Mouse (Mus musculus): Measurements from ENCODE around the gene Tmc6. TPM values are rescaled to one million over a fixed set of nuclear protein-coding genes. Genes with fewer than 3 reads are reported as not detected.

Tmc6 gene
- polyA plus RNA-seq, 1 experiment: 78.2 TPM

DNA sequence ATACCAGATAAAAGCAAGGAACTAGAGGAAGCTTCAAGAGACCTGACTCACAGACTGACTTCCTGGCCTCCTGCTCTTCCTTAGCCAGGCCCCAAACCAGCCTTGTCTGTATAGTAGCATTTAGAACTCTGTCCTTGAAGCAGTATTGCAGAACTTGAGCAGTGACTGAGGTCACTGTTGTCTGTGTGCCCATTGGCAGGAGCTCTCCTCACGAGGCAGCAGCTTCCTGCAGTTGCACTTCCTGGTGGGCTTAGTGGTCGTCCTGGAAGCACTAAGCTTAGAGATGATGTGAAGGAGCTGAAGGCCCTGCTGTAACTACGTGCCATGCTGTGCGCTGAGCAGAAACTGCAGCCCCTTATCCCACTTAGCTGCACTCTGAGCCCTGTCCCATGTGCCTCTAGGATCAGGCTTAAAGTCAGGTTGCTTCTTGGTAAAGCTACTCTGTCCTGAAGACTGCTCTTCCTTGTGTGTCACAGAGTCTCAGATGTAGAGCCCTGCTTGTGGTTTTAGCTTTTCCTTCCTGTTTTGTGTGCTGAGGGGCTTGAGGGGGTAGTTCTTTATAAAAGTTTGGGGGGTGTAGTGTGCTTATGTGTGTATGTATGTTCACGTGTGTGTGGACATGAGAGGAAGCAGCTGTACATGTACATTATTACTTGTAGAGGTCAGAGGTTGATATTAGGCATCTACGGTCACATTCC is 57.2 kb downstream of the Tmc6 start:
- Histone ChIP-seq H3K27me3 (replicated peaks) (no peaks in the 10 kb centered on the region), H3K9me3 (no peaks in the 10 kb centered on the region), H3K4me3 (replicated peaks) (peak overlapping the region; percentile 76), H3K36me3 (replicated peaks; ENCODE audit: low read length) (peaks cover 41% of the 10 kb centered on the region), H3K4me1 (peaks cover 66% of the 10 kb centered on the region)
- TF ChIP-seq GATA1 (IDR thresholded peaks at IDR 0.05; ENCODE audit: borderline replicate concordance, low read length): no peak
- no peak for TF ChIP-seq FLI1 (IDR thresholded peaks at IDR 0.05; ENCODE audit: low read length)

DNA sequence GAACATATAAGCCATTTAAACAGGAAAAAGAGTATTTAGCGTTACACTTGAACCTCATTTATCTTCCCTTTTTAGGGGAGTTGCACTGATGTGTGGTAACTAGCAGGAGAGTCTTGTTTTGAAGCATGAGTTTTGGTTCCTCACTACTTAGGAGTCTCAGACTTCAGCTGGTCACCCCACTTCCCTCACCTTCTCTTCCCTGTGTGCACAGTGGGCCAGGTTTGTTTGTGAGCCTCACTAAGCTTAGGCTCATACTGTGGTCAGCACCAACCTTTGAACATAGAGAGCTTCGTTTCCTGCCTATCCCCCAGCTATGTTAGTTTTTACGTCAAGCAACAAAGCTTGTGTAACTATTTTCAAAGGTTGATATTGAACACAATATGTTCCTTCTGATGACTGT is 63.2 kb downstream of the Tmc6 start:
- H3K27me3 ChIP-seq (replicated peaks): no peaks in the 10 kb centered on the region
- no peaks in the 10 kb centered on the region for H3K9me3 ChIP-seq
- H3K36me3 ChIP-seq (replicated peaks; ENCODE audit: low read length): peaks cover 87% of the 10 kb centered on the region
- peaks cover 38% of the 10 kb centered on the region for H3K4me1 ChIP-seq
- TF ChIP-seq GATA1 (IDR thresholded peaks at IDR 0.05; ENCODE audit: borderline replicate concordance, low read length) (no peak), FLI1 (IDR thresholded peaks at IDR 0.05; ENCODE audit: low read length) (no peak)
- no peak overlapping the region for H3K4me3 ChIP-seq (replicated peaks)

Other genes starting within 250 kb of the Tmc6 start
- gene Tnrc6c, start 127.9 kb downstream of the Tmc6 start, polyA plus RNA-seq (2012; ENCODE audit: insufficient read depth, low replicate concordance): 5.7 and 9.3 TPM in 2 replicates
- 104 and 477 TPM in 2 replicates for gene Tmc8, start 122 bp downstream of the Tmc6 start, polyA plus RNA-seq (2012; ENCODE audit: insufficient read depth, low replicate concordance)
- gene 6030468B19Rik, start 15.5 kb upstream of the Tmc6 start, polyA plus RNA-seq (2012; ENCODE audit: insufficient read depth, low replicate concordance): 17.2 and 27.7 TPM in 2 replicates
- gene Gm20708, start 27.5 kb upstream of the Tmc6 start, polyA plus RNA-seq (2012; ENCODE audit: insufficient read depth, low replicate concordance): not detected in 2 replicates
- 89.2 and 120 TPM in 2 replicates for gene Syngr2, start 27.5 kb upstream of the Tmc6 start, polyA plus RNA-seq (2012; ENCODE audit: insufficient read depth, low replicate concordance)
- gene Afmid, start 43.7 kb upstream of the Tmc6 start, polyA plus RNA-seq (2012; ENCODE audit: insufficient read depth, low replicate concordance): 1.8 and 2.6 TPM in 2 replicates
- gene Tk1, start 43.9 kb upstream of the Tmc6 start, polyA plus RNA-seq (2012; ENCODE audit: insufficient read depth, low replicate concordance): 12.9 and 17.2 TPM in 2 replicates
- gene Birc5, start 67.1 kb upstream of the Tmc6 start, polyA plus RNA-seq (2012; ENCODE audit: insufficient read depth, low replicate concordance): 58.9 and 69.8 TPM in 2 replicates
- gene Tmem235, start 78.6 kb upstream of the Tmc6 start, polyA plus RNA-seq (2012; ENCODE audit: insufficient read depth, low replicate concordance): 0.07 TPM in 1 of 2 replicates, not detected in the other
- gene Tha1, start 91.3 kb upstream of the Tmc6 start, polyA plus RNA-seq (2012; ENCODE audit: insufficient read depth, low replicate concordance): 6.0 and 6.4 TPM in 2 replicates
- 54.8 and 75.2 TPM in 2 replicates for gene Socs3, start 187.8 kb upstream of the Tmc6 start, polyA plus RNA-seq (2012; ENCODE audit: insufficient read depth, low replicate concordance)
- 16.0 and 43.0 TPM in 2 replicates for gene Pgs1, start 204.1 kb upstream of the Tmc6 start, polyA plus RNA-seq (2012; ENCODE audit: insufficient read depth, low replicate concordance)

Measured in megakaryocyte, embryonic 14.5 days (primary cell).